Mouse (Mus musculus): ENCODE results near the gene Pign. TPM values are rescaled to one million over a fixed set of nuclear protein-coding genes. Genes with fewer than 3 reads are reported as not detected.

The Pign gene
- total RNA-seq, 2 experiments from 2014 or later: 14.0 to 19.2 TPM

GRCm38 (mm10) chr1:105580909-105581308 lies 82.6 kb downstream of the Pign start:
- intact Hi-C loops (cut with DNase I): no loop called here
- DNase-seq: no peak

GRCm38 (mm10) chr1:105566051-105566450 lies 97.4 kb downstream of the Pign start:
- DNase-seq: no peak
- intact Hi-C loops (cut with DNase I): no loop called here

GRCm38 (mm10) chr1:105564289-105564688 lies 99.2 kb downstream of the Pign start:
- intact Hi-C loops (cut with DNase I): no loop called here
- no peak for DNase-seq

GRCm38 (mm10) chr1:105563821-105564220 lies 99.7 kb downstream of the Pign start:
- DNase-seq: no peak
- intact Hi-C loops (cut with DNase I): no loop called here

- intact Hi-C loops (cut with DNase I): no loop called here
- no peak for DNase-seq
These were observed 107.4 kb downstream of the Pign start for GRCm38 (mm10) chr1:105556078-105556477.

GRCm38 (mm10) chr1:105555192-105555718 lies 108.2 kb downstream of the Pign start:
- intact Hi-C loops (cut with DNase I): no loop called here
- no peak for DNase-seq

GRCm38 (mm10) chr1:105553130-105553529 lies 110.3 kb downstream of the Pign start:
- intact Hi-C loops (cut with DNase I): no loop called here
- DNase-seq: no peak

GRCm38 (mm10) chr1:105550163-105550562 lies 113.3 kb downstream of the Pign start:
- no peak for DNase-seq
- intact Hi-C loops (cut with DNase I): no loop called here

GRCm38 (mm10) chr1:105549648-105550047 lies 113.8 kb downstream of the Pign start:
- intact Hi-C loops (cut with DNase I): no loop called here
- DNase-seq: no peak

- DNase-seq: no peak
- intact Hi-C loops (cut with DNase I): no loop called here
These were observed 120.4 kb downstream of the Pign start for GRCm38 (mm10) chr1:105543051-105543450.

GRCm38 (mm10) chr1:105523768-105524167 lies 139.7 kb downstream of the Pign start:
- no peak for DNase-seq
- intact Hi-C loops (cut with DNase I): no loop called here

- intact Hi-C loops (cut with DNase I): no loop called here
- DNase-seq: no peak
These were observed 141.2 kb downstream of the Pign start for GRCm38 (mm10) chr1:105522321-105522720.

- no peak for DNase-seq
- intact Hi-C loops (cut with DNase I): no loop called here
These were observed 145.4 kb downstream of the Pign start for GRCm38 (mm10) chr1:105518101-105518500.

- intact Hi-C loops (cut with DNase I): no loop called here
- DNase-seq: no peak
These were observed 156.4 kb downstream of the Pign start for GRCm38 (mm10) chr1:105507116-105507515.

GRCm38 (mm10) chr1:105492626-105493025 lies 170.9 kb downstream of the Pign start:
- intact Hi-C loops (cut with DNase I): no loop called here

GRCm38 (mm10) chr1:105489456-105489855 lies 174.0 kb downstream of the Pign start:
- intact Hi-C loops (cut with DNase I): no loop called here
- no peak for DNase-seq

More at GRCm38 (mm10) chr1:105492626-105493025, 170.9 kb downstream of the Pign start:
- DNase-seq: no peak

GRCm38 (mm10) chr1:105487037-105487436 lies 176.4 kb downstream of the Pign start:
- intact Hi-C loops (cut with DNase I): no loop called here
- no peak for DNase-seq

Small RNAs within 50 kb of the gene (microRNA-seq; reads per million reads assigned to microRNA genes)
- 0 reads per million in 2 experiments for gene Gm22426

Other genes starting within 250 kb of the Pign start
- gene Relch, start 184 bp upstream of the Pign start, total RNA-seq (2021): 10 to 100 TPM; 22.9 to 25.3 TPM
- gene Tnfrsf11a, start 117.0 kb upstream of the Pign start, total RNA-seq (2021): 1 to 10 TPM; 1.6 to 1.7 TPM